Mouse (Mus musculus): Measurements from ENCODE around the gene Camta1.
"Not testable (repeated sequence)": the region's sequence is repeated elsewhere in the genome, so short reads cannot be mapped to it uniquely, and the experiment has no call there.

Camta1 gene

GRCm38 (mm10) chr4:150925923-150926322 is 935.8 kb downstream of the Camta1 start:
- H3K36me3 ChIP-seq (ENCODE audit: control insufficient read depth, insufficient read depth, low read length, poor library complexity, severe bottlenecking) = no peaks in the 10 kb centered on the region
- DNase-seq (ENCODE audit: low read depth, low spot score) = peak; percentile 41
- H3K27me3 ChIP-seq (ENCODE audit: control insufficient read depth, insufficient read depth, low read length, poor library complexity, severe bottlenecking) = no peaks in the 10 kb centered on the region

DNA sequence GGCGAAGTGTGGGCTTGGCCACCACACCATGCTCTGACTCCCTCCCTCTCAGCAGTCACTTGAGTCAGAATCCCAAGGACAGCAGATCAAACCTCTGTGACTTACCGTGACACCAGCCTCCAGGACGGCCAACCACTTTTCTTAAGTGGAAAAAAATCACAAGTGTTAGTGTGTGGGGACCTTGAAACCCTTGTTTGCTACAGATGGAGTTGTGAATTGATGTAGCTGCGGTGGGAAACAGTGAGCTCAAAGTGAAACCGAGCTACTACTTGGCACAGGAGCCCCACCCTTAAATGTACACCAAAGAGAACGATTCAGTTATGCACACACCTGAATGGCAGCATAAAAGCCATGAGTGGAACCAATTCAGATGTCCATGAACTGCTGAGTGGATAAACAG is 936.7 kb downstream of the Camta1 start:
- H3K27me3 ChIP-seq (ENCODE audit: control insufficient read depth, insufficient read depth, low read length, poor library complexity, severe bottlenecking) = no peaks in the 10 kb centered on the region
- no peaks in the 10 kb centered on the region for H3K36me3 ChIP-seq (ENCODE audit: control insufficient read depth, insufficient read depth, low read length, poor library complexity, severe bottlenecking)
- no peak for DNase-seq (ENCODE audit: low read depth, low spot score)

DNA sequence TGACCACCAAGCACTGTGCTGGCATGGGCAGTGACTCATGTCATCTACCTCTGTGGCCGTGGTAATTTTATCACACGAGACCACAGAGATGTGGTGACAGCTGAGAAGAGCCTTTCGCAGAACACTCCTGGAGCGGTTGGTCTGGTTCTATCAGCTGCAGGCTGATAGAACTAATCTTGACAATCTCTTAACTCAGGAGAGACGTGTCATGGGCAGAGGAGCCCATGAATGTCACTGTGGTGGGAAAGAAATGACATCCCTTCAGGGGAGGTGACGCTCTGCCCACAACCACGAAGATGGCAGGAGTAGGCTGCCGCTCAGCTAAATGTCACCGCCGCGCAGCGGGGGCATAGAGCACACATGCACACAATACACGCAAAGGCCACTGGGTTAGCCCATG is 937.4 kb downstream of the Camta1 start:
- no peak for DNase-seq (ENCODE audit: low read depth, low spot score)
- H3K36me3 ChIP-seq (ENCODE audit: control insufficient read depth, insufficient read depth, low read length, poor library complexity, severe bottlenecking) = no peaks in the 10 kb centered on the region
- no peaks in the 10 kb centered on the region for H3K27me3 ChIP-seq (ENCODE audit: control insufficient read depth, insufficient read depth, low read length, poor library complexity, severe bottlenecking)

GRCm38 (mm10) chr4:150921206-150921605 is 940.5 kb downstream of the Camta1 start:
- DNase-seq (ENCODE audit: low read depth, low spot score) = no peak
- Histone ChIP-seq H3K27me3 (ENCODE audit: control insufficient read depth, insufficient read depth, low read length, poor library complexity, severe bottlenecking) (no peaks in the 10 kb centered on the region), H3K36me3 (ENCODE audit: control insufficient read depth, insufficient read depth, low read length, poor library complexity, severe bottlenecking) (no peaks in the 10 kb centered on the region)

DNA sequence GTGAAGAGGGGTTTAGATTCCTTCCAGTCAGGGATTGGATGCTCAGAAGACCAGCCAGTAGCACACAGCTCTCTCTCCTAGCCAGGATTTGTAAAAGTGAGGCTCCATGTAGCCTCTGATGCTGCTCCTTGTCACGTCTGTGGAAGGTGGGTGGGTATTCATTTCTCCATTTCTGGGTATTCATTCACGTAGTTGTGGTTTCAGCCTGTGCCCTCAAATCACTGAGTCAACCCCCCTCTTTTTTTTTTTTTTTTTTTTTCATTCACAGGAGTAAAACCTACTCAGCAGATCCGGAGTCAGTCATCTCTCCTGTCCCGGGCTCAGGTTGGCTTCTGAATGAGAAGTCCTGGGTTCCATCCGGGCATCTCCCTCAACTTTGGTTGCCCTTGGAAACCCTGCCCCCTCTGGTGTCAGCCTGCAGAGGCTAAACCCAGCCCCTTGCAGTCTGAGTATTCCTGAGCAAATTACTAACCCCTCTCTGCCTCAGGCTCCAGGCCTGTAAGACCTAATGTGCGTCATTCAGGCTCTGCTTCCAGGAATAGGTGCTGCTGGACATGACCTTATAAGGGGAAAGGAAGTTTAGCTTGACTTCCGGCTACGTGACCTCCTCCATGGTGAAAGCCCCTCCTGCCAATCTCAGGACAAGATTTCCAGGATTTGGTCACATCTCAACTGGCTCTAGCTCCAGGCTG is 944.2 kb downstream of the Camta1 start:
- no peaks in the 10 kb centered on the region for H3K36me3 ChIP-seq (ENCODE audit: control insufficient read depth, insufficient read depth, low read length, poor library complexity, severe bottlenecking)
- DNase-seq (ENCODE audit: low read depth, low spot score) = no peak
- no peaks in the 10 kb centered on the region for H3K27me3 ChIP-seq (ENCODE audit: control insufficient read depth, insufficient read depth, low read length, poor library complexity, severe bottlenecking)

DNA sequence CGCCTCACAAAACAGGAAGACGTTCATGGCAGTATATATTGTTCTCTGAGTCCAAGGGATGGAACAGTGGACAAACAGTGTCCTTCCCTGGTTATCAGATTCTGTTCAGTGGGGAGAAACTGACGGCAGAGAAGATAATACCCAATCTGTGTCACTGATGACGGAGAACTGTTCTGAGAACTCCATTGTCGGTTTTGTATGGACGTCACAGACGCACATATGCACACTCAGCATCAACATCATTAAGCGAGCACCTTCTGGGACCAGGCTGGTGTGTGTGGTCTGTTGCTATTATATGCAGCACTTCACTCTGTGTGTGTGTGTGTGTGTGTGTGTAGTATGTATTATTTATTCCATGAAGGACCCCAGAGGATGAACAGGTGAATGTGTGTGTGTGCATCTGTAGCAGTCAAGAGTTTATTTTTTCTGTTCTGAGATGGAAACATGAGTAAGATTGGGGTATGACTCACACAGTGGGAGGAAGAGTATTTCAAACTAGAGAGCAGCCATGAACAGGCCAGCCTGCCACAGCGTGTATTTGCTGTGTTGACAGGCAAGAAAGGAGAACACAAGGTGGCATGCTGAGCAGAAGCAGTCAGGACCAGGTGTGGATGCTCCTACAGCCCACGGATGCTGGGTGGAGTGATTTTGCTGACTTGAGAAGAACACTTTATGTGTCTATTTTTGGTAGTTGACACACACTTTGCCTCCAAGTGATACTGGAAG is 946.3 kb downstream of the Camta1 start:
- Histone ChIP-seq H3K27me3 (ENCODE audit: control insufficient read depth, insufficient read depth, low read length, poor library complexity, severe bottlenecking) (no peaks in the 10 kb centered on the region), H3K36me3 (ENCODE audit: control insufficient read depth, insufficient read depth, low read length, poor library complexity, severe bottlenecking) (no peaks in the 10 kb centered on the region)
- DNase-seq (ENCODE audit: low read depth, low spot score) = no peak

GRCm38 (mm10) chr4:150914290-150914733 is 947.4 kb downstream of the Camta1 start, which contains the start of the genes Park7 and Tnfrsf9:
Park7 (minus strand) TSS chr4:150914437.
Tnfrsf9 (plus strand) TSS chr4:150914562.
- no peaks in the 10 kb centered on the region for H3K36me3 ChIP-seq (ENCODE audit: control insufficient read depth, insufficient read depth, low read length, poor library complexity, severe bottlenecking)
- peak; percentile 98 for DNase-seq (ENCODE audit: low read depth, low spot score)
- H3K27me3 ChIP-seq (ENCODE audit: control insufficient read depth, insufficient read depth, low read length, poor library complexity, severe bottlenecking) = no peaks in the 10 kb centered on the region

- DNase-seq (ENCODE audit: low read depth, low spot score) = peak; percentile 44
- H3K36me3 ChIP-seq (ENCODE audit: control insufficient read depth, insufficient read depth, low read length, poor library complexity, severe bottlenecking) = no peaks in the 10 kb centered on the region
- H3K27me3 ChIP-seq (ENCODE audit: control insufficient read depth, insufficient read depth, low read length, poor library complexity, severe bottlenecking) = no peaks in the 10 kb centered on the region
Measured at GRCm38 (mm10) chr4:150913743-150914142, 947.9 kb downstream of the Camta1 start.

DNA sequence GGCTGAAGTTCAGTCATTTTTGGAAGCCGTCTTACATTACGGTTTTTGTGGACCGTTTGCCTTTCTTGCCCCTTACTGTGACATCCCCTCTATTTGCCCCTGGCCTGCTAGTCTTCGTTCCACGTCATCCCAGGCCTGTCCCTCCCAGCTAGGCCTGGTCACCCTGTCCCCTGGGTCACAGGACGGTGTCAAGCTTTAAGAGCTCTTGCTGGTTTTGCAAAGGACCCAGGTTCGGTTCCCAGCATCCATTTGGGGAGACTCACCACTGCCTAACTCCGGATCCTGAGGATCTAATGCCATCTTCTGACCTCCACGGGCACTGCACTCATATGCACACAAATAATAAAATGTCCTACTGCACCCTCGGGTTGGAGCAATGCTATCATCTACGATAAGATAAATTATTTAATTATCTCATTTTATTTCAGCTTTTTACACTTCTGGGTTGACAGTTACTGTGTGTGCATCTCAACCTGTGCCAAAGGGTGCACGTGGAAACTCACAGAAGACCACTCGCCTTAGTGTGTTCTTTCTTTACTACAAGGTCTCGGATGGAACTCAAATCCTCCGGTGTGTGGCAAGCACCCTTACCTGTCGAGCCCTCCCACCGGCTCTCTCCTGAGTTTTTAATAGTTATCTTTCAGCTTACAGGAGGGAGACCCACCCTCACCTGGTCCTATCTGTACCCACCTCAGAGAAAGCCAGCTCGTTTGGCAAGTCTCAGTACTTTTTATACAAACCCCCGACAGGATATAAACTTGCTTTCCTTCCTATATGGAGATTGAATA is 951.3 kb downstream of the Camta1 start:
- Histone ChIP-seq H3K27me3 (ENCODE audit: control insufficient read depth, insufficient read depth, low read length, poor library complexity, severe bottlenecking) (no peaks in the 10 kb centered on the region), H3K36me3 (ENCODE audit: control insufficient read depth, insufficient read depth, low read length, poor library complexity, severe bottlenecking) (peaks cover 2% of the 10 kb centered on the region; the same call in 1 of the 2 replicates)
- DNase-seq (ENCODE audit: low read depth, low spot score) = no peak

- DNase-seq (ENCODE audit: low read depth, low spot score) = peak; percentile 100
- no peaks in the 10 kb centered on the region for H3K27me3 ChIP-seq (ENCODE audit: control insufficient read depth, insufficient read depth, low read length, poor library complexity, severe bottlenecking)
Measured at GRCm38 (mm10) chr4:150909451-150910156, 952.1 kb downstream of the Camta1 start.

GRCm38 (mm10) chr4:150908512-150908911 is 953.2 kb downstream of the Camta1 start:
- not testable (repeated sequence) for H3K36me3 ChIP-seq (ENCODE audit: control insufficient read depth, insufficient read depth, low read length, poor library complexity, severe bottlenecking)
- peak; percentile 49 for DNase-seq (ENCODE audit: low read depth, low spot score)

More at GRCm38 (mm10) chr4:150909451-150910156, 952.1 kb downstream of the Camta1 start:
- peaks cover 2% of the 10 kb centered on the region for H3K36me3 ChIP-seq (ENCODE audit: control insufficient read depth, insufficient read depth, low read length, poor library complexity, severe bottlenecking)

GRCm38 (mm10) chr4:150907099-150907498 is 954.6 kb downstream of the Camta1 start:
- no peaks in the 10 kb centered on the region for H3K27me3 ChIP-seq (ENCODE audit: control insufficient read depth, insufficient read depth, low read length, poor library complexity, severe bottlenecking)
- H3K36me3 ChIP-seq (ENCODE audit: control insufficient read depth, insufficient read depth, low read length, poor library complexity, severe bottlenecking) = peaks cover 2% of the 10 kb centered on the region
- no peak for DNase-seq (ENCODE audit: low read depth, low spot score)

More at GRCm38 (mm10) chr4:150908512-150908911, 953.2 kb downstream of the Camta1 start:
- H3K27me3 ChIP-seq (ENCODE audit: control insufficient read depth, insufficient read depth, low read length, poor library complexity, severe bottlenecking) = not testable (repeated sequence)

DNA sequence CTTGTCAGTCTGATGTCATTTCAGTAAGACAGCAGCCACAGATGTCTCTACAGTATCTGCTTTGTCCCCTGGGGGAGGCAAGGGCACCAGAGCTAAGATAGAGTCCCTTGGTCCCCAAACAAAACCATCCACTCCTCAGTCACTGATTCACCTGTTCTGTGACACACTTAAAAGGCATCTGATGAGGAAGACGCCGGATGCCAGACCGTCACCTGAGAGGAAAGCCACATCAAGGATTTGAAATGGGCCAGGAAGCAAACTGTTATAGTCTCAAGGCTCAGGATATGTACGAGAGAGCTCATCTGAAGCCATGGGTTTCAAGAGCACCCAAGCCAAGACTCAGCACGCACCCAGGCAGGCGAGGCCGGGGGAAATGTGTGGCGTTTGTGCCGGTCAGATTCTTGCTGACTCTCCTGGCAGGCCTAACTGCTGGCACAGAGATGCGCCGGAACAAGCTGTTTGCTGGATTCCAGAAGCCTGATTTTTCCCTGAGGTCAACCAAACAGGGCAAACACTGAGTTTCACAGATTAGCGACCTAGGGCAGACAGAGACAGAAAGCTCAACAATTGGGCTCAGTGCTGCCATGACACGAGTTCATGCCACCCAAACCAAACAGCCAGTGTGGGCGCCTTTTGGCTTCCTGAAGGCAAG is 958.5 kb downstream of the Camta1 start:
- H3K27me3 ChIP-seq (ENCODE audit: control insufficient read depth, insufficient read depth, low read length, poor library complexity, severe bottlenecking) = no peaks in the 10 kb centered on the region
- peaks cover 5% of the 10 kb centered on the region for H3K36me3 ChIP-seq (ENCODE audit: control insufficient read depth, insufficient read depth, low read length, poor library complexity, severe bottlenecking)
- DNase-seq (ENCODE audit: low read depth, low spot score) = no peak

GRCm38 (mm10) chr4:150902062-150902461 is 959.6 kb downstream of the Camta1 start:
- no peaks in the 10 kb centered on the region for H3K27me3 ChIP-seq (ENCODE audit: control insufficient read depth, insufficient read depth, low read length, poor library complexity, severe bottlenecking)
- DNase-seq (ENCODE audit: low read depth, low spot score) = no peak
- peaks cover 10% of the 10 kb centered on the region for H3K36me3 ChIP-seq (ENCODE audit: control insufficient read depth, insufficient read depth, low read length, poor library complexity, severe bottlenecking)
